Mouse (Mus musculus) urinary bladder, adult 18-20 months (tissue): ENCODE measurements around the gene Mcm2.

Experiments used
- DNase-seq, 2 experiments: peaks; one replicate each; pipeline ENCODE4 v3.0.0; 2022; ENCODE audit warnings: low spot score in 2 of 2, mixed read lengths in 2 of 2

Mcm2 gene

DNA sequence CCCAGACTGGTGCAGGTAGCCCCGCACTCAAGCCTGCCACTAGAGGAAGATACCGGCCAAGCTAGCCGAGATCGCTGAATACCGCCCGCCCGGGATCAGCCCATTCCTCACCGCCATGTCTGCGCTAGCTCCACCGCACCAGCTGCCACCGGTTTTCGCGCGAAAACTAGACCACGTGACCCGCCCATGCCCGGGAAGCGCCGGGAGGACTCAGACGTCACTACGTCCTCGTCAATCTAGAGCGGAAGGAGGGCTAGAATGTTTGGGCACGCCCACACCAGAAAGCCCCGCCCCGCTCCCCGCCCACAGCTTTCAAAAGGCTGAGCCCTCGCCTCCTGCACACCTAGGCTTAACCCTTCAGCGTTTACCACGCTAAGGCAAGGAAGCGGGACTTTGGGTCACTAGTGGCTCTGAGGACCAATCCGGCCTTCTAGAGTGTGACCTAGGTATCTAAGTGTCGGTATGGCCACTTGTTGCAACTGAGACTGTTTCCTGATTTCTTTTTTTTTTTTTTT, at the start of gene Mcm2:
Mcm2 (minus strand) TSS at position 247 of the 515 bp plus-strand sequence.
- peak; percentile 95 to 97 for DNase-seq

- DNase-seq, result no peak
Observed at GRCm38 (mm10) chr6:88947771-88948170, 49.2 kb upstream of the Mcm2 start.

DNA sequence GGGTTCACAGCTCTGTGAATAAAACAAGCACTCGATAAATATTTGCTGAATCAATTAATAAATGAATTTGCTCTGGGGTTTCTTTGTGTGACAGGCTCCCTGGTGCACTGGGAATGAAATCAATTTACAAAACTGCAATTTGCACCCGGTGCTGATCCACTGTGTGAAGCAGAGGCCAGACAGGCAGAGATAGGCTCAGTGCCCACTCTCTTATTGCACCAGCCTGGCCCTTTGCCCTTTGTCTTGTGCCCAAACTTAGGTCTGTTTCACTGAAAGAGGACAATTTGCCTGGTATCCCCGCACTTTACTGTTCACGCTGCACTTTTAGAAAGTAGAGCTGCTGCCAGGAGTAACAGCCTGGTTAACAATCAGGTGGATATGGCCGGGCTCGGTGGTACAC, 47.9 kb upstream of the Mcm2 start:
- DNase-seq, result no peak

DNA sequence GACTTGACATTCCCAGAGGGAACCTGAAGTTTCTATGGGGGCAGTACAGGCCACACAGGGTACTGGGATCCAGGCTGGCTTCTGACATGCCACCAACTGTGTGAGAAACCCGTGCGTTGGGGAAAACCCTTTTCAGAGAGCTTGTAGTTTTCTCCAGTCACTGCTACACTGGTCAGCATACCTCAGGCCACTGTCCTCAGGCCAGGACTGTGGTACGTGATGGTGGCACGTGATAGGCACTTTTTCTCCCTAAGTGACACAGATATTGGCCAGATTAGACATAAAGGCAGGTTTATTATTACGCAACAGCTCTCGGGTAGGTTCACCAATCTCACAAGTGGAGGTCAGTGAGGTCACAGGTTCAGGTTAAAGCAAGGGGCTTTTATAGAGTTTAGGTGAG, 45.1 kb upstream of the Mcm2 start:
- DNase-seq, result no peak

DNA sequence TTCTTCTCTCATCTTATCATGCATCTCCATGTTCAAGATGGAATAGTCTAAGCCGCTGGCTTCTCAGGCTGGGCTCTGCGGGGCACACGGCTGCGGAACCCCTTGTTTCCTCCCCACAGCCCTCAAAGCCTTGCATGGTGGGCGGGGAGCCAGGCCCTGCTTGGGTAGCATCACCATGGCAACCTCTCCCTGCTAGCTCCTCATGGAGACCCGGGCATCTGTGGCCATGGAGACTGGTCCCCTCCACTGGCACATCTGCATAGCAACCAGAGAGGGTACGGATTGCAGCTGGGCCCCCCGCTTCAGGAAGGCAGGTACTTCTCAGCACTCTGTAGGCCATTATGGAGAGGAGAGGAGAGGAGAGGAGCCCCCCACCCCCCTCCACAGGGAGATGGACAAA, 44.0 kb upstream of the Mcm2 start:
- DNase-seq, result no peak

GRCm38 (mm10) chr6:88941628-88942027, 43.0 kb upstream of the Mcm2 start:
- no peak for DNase-seq

GRCm38 (mm10) chr6:88940090-88940916, 41.7 kb upstream of the Mcm2 start:
- DNase-seq, result no peak

- no peak for DNase-seq
Observed at GRCm38 (mm10) chr6:88939281-88940089, 40.9 kb upstream of the Mcm2 start.

DNA sequence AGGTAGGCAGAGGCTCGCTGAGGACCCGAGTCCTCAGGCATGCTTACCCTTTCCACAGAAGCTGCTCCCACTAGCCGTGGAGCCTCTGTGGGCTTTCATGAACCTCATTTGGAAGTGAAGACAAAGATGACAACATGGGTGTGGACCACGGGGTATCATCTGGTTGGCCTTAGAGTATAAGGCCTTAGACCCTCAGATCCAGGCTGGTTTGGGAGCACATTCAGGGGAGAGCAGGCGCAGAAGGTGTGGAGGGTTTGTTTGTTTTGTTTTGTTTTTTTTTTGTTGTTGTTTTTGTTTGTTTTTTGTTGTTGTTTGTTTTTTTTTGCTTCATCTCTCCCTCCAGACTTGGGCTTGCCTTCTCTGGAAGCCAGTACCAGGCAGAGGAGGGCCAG, 40.1 kb upstream of the Mcm2 start:
- DNase-seq, result no peak

GRCm38 (mm10) chr6:88937971-88938663, 39.5 kb upstream of the Mcm2 start:
- no peak for DNase-seq

DNA sequence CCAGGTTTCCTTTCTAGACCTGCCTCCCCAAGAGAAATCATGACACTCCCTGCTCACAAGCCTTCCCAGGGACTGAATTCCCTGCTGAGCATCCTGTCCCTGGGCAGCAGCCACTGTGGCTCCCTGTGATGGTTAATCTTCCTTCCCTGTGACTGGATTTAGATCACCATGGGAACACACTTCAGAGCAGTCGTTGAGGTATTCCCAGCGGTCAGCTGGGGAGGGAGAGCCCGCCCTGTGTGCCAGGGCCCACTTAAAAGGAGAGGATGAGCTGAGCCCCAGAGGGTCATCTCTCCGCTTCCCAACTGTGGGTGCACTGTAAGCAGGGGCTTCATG, 38.6 kb upstream of the Mcm2 start:
- no peak for DNase-seq

DNA sequence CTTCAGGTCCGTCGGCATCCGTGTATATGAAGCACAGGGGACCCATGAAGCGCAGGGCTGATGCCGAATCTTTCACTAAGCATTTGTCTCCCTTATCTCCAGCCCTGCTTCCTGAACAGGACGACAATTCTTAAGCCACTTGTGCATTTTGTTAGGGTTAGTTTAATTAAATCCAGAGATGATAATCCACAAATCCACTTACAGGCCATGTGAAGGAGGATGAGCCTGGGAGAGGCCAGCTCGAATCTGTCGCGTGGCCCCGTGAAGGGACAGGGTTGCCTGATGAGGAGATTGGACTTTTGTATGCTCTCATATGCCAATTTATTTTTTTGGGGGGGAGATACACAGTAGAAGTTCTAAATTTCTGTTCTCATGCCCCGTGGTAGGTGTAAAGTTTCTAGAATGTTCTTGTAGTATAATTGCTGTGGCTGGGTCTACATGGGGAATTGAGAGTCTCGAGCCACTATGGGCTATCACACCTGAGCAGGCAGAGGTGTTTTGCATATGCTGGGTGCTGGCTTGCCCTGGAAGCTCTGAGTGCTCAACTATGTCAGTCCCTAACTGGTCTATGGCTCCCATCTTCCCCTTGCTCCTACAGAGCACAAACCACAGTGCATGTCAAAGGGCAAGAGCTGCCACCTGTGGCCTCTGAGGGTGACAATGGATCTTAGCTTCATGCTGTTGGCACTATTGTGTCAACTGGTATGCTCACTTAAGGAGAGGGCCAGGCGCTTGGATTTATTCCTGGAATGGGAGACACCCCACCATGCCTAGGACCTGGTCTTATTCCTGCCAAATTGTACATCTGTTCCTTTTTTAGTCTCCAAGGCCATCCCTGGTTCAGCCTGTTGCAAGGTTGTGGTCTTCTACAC, 38.0 kb upstream of the Mcm2 start:
- DNase-seq, result no peak

- no peak for DNase-seq
Observed at GRCm38 (mm10) chr6:88935735-88936276, 37.2 kb upstream of the Mcm2 start.

- no peak for DNase-seq
Observed at GRCm38 (mm10) chr6:88934816-88935215, 36.2 kb upstream of the Mcm2 start.

GRCm38 (mm10) chr6:88934132-88934531, 35.6 kb upstream of the Mcm2 start:
- no peak for DNase-seq

DNA sequence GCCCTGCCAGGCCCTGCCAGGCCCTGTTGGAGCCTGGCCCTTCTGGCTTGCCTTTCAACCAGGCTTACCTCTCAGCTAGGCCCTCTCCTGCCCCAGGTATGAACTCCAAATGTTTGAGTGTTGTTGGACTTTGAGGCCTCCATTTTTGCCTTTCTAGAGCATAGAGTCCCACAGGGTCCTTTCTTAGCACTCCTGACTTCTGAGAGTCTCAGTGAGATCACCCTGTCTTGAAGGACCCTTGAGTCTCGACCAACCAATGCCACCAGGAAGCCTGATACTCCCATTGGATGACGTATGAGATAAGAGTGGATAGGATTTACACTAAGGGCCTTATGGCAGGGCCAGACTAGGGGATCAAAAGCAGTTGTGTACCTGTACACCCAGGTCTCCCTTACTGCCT, 32.9 kb upstream of the Mcm2 start:
- no peak for DNase-seq

- DNase-seq, result no peak
Observed at GRCm38 (mm10) chr6:88930049-88930448, 31.5 kb upstream of the Mcm2 start.

- no peak for DNase-seq
Observed at GRCm38 (mm10) chr6:88929451-88929850, 30.9 kb upstream of the Mcm2 start.

DNA sequence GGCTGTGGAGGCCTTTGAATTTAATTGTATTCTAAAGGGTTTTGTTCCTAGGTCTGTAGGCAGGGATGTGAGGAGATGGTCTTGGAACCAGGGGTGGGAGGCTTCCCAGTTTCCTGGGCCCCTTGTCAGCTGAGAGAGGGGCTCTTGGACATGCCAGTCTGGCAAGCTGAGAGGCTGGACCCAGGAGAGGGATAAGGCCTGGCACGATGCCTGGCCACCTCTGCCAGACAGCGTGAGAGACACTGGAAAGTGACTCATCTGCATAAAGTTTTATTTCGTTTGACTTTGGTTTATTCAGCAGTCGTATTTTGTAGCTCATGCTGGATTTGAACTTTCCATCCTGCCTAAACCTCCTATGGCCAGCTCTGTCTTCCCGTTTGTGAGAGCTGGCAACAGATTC, 30.0 kb upstream of the Mcm2 start:
- DNase-seq, result no peak

- no peak for DNase-seq
Observed at GRCm38 (mm10) chr6:88928026-88928425, 29.4 kb upstream of the Mcm2 start.

DNA sequence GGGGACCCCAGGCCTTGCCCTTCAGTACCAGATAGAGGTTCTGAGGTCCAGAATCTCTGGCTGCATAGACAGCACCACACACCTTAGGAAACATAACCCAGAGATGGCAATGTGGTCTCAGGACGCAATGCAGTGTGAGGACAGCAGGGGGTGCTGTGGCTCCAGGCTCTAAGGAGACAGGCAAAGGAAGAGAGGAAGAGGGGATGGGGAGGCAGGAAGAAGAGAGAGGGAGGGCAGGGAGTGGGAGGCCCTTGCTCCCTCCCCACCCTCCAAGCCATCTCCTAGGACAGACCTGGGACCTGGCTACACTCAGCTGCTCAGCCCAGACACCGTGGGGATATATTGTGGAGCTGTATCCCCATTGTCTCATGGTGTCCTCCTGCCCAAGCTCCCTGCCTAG, 29.0 kb upstream of the Mcm2 start:
- DNase-seq, result peak; percentile 48 to 79
